Mouse (Mus musculus) myocyte (in vitro differentiated cells): Measurements from ENCODE around the gene Zfp654.

Experiments used
- CEBPB ChIP-seq: IDR thresholded peaks from 2 replicates; pipeline ENCODE4 v1.6.1; 2011; ENCODE audit warnings: mild to moderate bottlenecking, moderate library complexity; ENCODE audit not compliant: poor library complexity, insufficient read depth, severe bottlenecking
- MYOD1 ChIP-seq, 3 experiments: IDR thresholded peaks; one replicate each; pipeline ENCODE4 v1.6.1; 2011; ENCODE audit warnings: control low read depth in 2 of 3, low read depth in 2 of 3, mild to moderate bottlenecking in 2 of 3, moderate library complexity in 1 of 3; ENCODE audit not compliant: insufficient read length in 2 of 3, control insufficient read depth in 1 of 3
- MYOG ChIP-seq, 3 experiments: IDR thresholded peaks; one replicate each; pipeline ENCODE4 v1.6.1; 2011; ENCODE audit warnings: control low read depth in 2 of 3, low read depth in 2 of 3, mild to moderate bottlenecking in 2 of 3; ENCODE audit not compliant: insufficient read length in 2 of 3, control insufficient read depth in 1 of 3, insufficient read depth in 1 of 3
- POLR2A ChIP-seq: IDR thresholded peaks from one replicate; pipeline ENCODE4 v1.6.1; 2011; ENCODE audit warnings: low read depth, mild to moderate bottlenecking, control low read depth, moderate library complexity; ENCODE audit not compliant: insufficient read length
- TCF3 ChIP-seq: IDR thresholded peaks from one replicate; pipeline ENCODE4 v1.6.1; 2011; ENCODE audit warnings: low read depth, control low read depth; ENCODE audit not compliant: insufficient read length

DNA sequence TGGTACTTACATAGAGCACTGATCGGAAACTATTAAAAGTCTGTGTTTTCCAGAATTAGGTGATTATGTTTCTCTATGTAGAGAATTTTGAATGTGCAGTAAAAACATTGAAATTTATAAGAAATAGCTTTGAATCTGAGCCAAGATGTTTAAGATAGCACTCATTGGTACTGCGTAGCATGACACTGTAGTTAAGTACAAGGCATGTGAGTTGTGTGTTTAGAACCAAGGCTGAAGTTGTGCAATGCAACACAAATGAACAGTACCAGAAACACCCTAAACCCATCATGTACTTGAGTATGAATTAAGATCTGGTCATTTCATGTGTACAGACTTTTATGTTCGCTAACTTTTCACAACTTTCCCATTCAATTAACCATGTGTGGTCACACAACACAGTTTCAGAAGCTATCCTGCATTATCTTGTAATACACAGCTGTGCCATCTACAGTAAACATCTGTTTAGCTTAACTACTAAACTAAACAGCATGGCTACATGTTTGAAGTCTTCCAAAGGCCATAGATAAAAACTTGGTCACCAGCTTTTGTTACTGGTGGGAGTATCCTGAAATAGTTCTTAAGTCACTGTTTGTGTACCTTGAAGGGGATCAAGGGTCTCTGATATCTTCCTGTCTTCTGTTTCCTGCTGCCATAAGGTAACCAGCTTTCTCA lies 34.2 kb downstream of the Zfp654 start:
- no peak for TF ChIP-seq POLR2A
- no peak for TF ChIP-seq TCF3
- TF ChIP-seq CEBPB, result no peak
- no peak for TF ChIP-seq MYOG (IDR thresholded peaks at IDR 0.05; ENCODE audit: control insufficient read depth in 1 of 3, insufficient read depth in 1 of 3, insufficient read length in 2 of 3, low read depth in 2 of 3)
- no peak for TF ChIP-seq MYOD1 (IDR thresholded peaks at IDR 0.05; ENCODE audit: control insufficient read depth in 1 of 3, insufficient read length in 2 of 3, low read depth in 2 of 3)
